Mouse (Mus musculus) lung, postnatal 36 days (tissue): ENCODE measurements around the gene Phip.

Experiments used
- DNase-seq: peaks from one replicate; pipeline ENCODE4 v3.0.0; 2022; ENCODE audit warnings: mixed read lengths

Phip gene

GRCm38 (mm10) chr9:82866121-82866520 lies 109.2 kb downstream of the Phip start:
- DNase-seq, result no peak

GRCm38 (mm10) chr9:82861775-82862430 lies 113.4 kb downstream of the Phip start:
- DNase-seq, result no peak

- DNase-seq, result peak; percentile 10
Measured at GRCm38 (mm10) chr9:82861316-82861715, 114.0 kb downstream of the Phip start.

GRCm38 (mm10) chr9:82860805-82861204 lies 114.5 kb downstream of the Phip start:
- no peak for DNase-seq

- no peak for DNase-seq
Measured at GRCm38 (mm10) chr9:82856241-82856640, 119.1 kb downstream of the Phip start.

DNA sequence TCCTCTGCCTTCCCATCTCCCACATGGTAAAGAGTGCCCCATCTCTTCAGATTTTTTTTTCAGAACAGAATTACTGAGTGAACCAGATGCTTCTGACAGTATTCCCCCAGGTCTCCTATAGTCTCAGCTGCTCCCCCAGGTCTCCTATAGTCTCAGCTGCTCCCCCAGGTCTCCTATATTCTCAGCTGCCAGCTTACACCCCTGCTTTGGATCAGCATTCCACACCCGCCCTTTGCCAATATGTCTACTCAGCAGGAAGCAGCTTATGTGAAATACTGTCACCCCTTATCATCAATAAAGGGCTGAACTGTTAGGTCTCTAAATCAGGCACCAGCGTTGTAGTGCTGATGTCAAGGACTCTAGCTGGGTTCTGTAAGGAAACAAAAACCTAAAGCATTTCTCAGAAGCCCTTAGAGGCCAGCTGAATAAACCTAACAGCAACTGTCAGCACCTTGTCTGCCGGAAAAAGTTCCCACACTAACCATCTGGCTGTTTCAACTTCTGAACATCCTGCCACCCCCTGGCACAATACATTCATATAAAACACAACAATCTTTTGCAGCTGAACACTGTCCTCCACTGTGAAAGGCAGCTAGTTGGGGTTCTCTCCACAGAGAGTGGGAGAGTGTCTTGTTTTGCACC lies 120.2 kb downstream of the Phip start:
- DNase-seq, result no peak

GRCm38 (mm10) chr9:82854040-82854439 lies 121.3 kb downstream of the Phip start:
- no peak for DNase-seq

DNA sequence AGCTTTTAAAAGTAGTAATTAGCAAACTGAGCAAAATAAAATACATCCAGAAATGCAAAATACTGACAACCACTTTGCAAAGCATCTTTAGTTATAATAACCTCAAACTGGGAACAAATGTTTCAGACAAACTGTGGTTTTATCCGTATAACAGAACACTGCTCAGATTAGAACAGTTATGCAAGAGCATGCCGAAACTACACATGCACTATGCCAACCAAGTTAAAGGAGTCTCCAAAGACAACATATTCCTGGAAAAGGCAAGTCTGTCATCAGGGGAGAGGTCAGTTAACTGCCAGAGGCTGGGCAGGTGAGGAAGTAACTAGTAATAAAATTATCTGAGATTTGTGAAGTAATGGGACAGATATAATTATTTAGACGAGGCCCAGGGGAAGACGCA lies 132.6 kb downstream of the Phip start:
- no peak for DNase-seq

- no peak for DNase-seq
Measured at GRCm38 (mm10) chr9:82835921-82836320, 139.4 kb downstream of the Phip start.

GRCm38 (mm10) chr9:82831891-82832290 lies 143.4 kb downstream of the Phip start:
- DNase-seq, result no peak

- DNase-seq, result peak; percentile 84
Measured at GRCm38 (mm10) chr9:82829693-82830430, 145.5 kb downstream of the Phip start.

- DNase-seq, result no peak
Measured at GRCm38 (mm10) chr9:82829007-82829689, 146.2 kb downstream of the Phip start, which contains the start of gene Irak1bp1. TSS of gene Irak1bp1 (plus strand) at chr9:82829540.

GRCm38 (mm10) chr9:82826426-82826825 lies 148.9 kb downstream of the Phip start:
- no peak for DNase-seq
